Mouse (Mus musculus) liver, adult 2 months (tissue): ENCODE data around the gene Pex6.

Experiments
- CTCF ChIP-seq: fragments of 200-500 bp; IDR thresholded peaks from 2 replicates; pipeline ENCODE4 v1.5.1; 2011; ENCODE audit warnings: low read depth, low read length, control low read depth
- POLR2A ChIP-seq: fragments of 200-500 bp; IDR thresholded peaks from 2 replicates; pipeline ENCODE4 v1.6.1; 2011; ENCODE audit warnings: low read length, control low read depth; ENCODE audit not compliant: insufficient read depth; ENCODE audit errors: extremely low read depth

GRCm38 (mm10) chr17:46758753-46759152, 47.5 kb downstream of the Pex6 start:
- TF ChIP-seq CTCF (no peak), POLR2A (no peak)
